Mouse (Mus musculus) liver, adult 2 months (tissue): ENCODE results near the gene Slc7a6.

ENCODE experiments used
- CTCF ChIP-seq: fragments of 200-500 bp; IDR thresholded peaks from 2 replicates; pipeline ENCODE4 v1.5.1; 2011; ENCODE audit warnings: low read depth, low read length, control low read depth
- POLR2A ChIP-seq: fragments of 200-500 bp; IDR thresholded peaks from 2 replicates; pipeline ENCODE4 v1.6.1; 2011; ENCODE audit warnings: low read length, control low read depth; ENCODE audit not compliant: insufficient read depth; ENCODE audit errors: extremely low read depth

DNA sequence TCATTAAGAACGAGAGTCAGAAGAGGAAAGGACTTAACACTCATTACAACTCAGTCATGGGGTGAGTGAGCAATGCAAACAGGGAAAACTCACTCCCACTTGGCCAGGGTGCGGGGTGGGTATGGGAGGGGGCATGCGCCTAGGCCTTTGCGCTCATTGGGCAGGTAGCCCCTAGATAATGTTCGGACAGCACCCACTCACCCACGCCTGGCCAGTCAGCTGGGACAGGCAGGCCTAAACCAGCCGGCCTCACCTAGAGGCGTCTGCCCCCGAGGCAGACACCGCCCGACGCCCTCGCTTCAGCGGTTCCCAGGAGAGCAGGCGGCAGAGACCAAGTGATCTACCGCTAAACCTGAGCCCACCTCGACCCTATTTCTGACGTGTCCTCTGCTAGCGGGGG is 33.0 kb upstream of the Slc7a6 start:
- TF ChIP-seq POLR2A: peak; percentile 91
- no peak for TF ChIP-seq CTCF
